Mouse (Mus musculus) embryo, embryonic 11.5 days (tissue): ENCODE results near the gene Hemgn.

Experiments used
- DNase-seq: peaks from one replicate; pipeline ENCODE4 v3.0.0-alpha.2; 2012; ENCODE audit warnings: low read depth, low spot score

The Hemgn gene

GRCm38 (mm10) chr4:46413406-46413805 is at the start of gene Hemgn:
Gene Hemgn (minus strand): TSS chr4:46413506.
- no peak for DNase-seq

- no peak for DNase-seq
Observed at GRCm38 (mm10) chr4:46458411-46458810, 45.1 kb upstream of the Hemgn start.

- no peak for DNase-seq
Observed at GRCm38 (mm10) chr4:46457186-46457585, 43.9 kb upstream of the Hemgn start.

GRCm38 (mm10) chr4:46456762-46457161 is 43.5 kb upstream of the Hemgn start:
- DNase-seq: no peak

GRCm38 (mm10) chr4:46454097-46454864 is 41.0 kb upstream of the Hemgn start:
- DNase-seq: no peak

GRCm38 (mm10) chr4:46452855-46453719 is 39.8 kb upstream of the Hemgn start:
- no peak for DNase-seq

- DNase-seq: peak; percentile 58
Observed at GRCm38 (mm10) chr4:46452481-46452850, 39.2 kb upstream of the Hemgn start.

- peak; percentile 44 for DNase-seq
Observed at GRCm38 (mm10) chr4:46451758-46452480, 38.6 kb upstream of the Hemgn start.

- DNase-seq: peak; percentile 26
Observed at GRCm38 (mm10) chr4:46451240-46451757, 38.0 kb upstream of the Hemgn start.

GRCm38 (mm10) chr4:46450519-46451131 is 37.3 kb upstream of the Hemgn start, which contains the start of gene Anp32b:
Gene Anp32b (plus strand): TSS chr4:46450902.
- DNase-seq: peak; percentile 91

- no peak for DNase-seq
Observed at GRCm38 (mm10) chr4:46450020-46450518, 36.8 kb upstream of the Hemgn start.

- no peak for DNase-seq
Observed at GRCm38 (mm10) chr4:46448886-46449285, 35.6 kb upstream of the Hemgn start.

- DNase-seq: no peak
Observed at GRCm38 (mm10) chr4:46447461-46447860, 34.2 kb upstream of the Hemgn start.

GRCm38 (mm10) chr4:46445237-46445945 is 32.1 kb upstream of the Hemgn start:
- no peak for DNase-seq

GRCm38 (mm10) chr4:46442501-46442900 is 29.2 kb upstream of the Hemgn start:
- DNase-seq: no peak

- no peak for DNase-seq
Observed at GRCm38 (mm10) chr4:46432339-46433036, 19.2 kb upstream of the Hemgn start.

- no peak for DNase-seq
Observed at GRCm38 (mm10) chr4:46428903-46429499, 15.7 kb upstream of the Hemgn start.

GRCm38 (mm10) chr4:46422625-46423024 is 9.3 kb upstream of the Hemgn start:
- DNase-seq: no peak

- DNase-seq: no peak
Observed at GRCm38 (mm10) chr4:46418851-46419250, 5.5 kb upstream of the Hemgn start.
